Mouse (Mus musculus) cerebellum, adult 2 months (tissue): ENCODE data around the gene Ccdc162.
A peak's percentile ranks its signal among the peaks of the same experiment; 100 is the strongest.
"Not testable (repeated sequence)": the region's sequence is repeated elsewhere in the genome, so short reads cannot be mapped to it uniquely, and the experiment has no call there.

Experiments
- CTCF ChIP-seq: fragments of 200-500 bp; IDR thresholded peaks from 2 replicates; pipeline ENCODE4 v1.5.1; 2011; ENCODE audit warnings: low read depth, mild to moderate bottlenecking, control low read depth, low read length, moderate library complexity, borderline replicate concordance; ENCODE audit not compliant: insufficient read depth
- POLR2A ChIP-seq: fragments of 200-500 bp; IDR thresholded peaks from 2 replicates; pipeline ENCODE4 v1.6.1; 2011; ENCODE audit warnings: low read length, control low read depth, borderline replicate concordance; ENCODE audit not compliant: insufficient read depth

DNA sequence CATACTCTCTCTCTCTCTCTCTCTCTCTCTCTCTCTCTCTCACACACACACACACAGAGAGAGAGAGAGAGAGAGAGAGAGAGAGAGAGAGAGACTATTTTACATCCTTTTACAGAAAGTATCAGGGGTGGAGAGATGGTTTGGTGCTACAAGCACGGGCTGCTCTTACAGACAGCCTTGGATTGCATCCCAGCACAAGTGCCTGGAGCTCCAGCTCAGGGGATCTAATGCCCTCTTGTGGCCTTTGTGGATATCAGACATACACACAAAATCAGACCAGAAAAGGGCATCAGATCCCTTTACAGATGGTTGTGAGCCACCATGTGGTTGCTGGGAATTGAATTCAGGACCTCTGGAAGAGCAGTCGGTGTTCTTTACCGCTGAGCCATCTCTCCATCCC lies 211.0 kb downstream of the Ccdc162 start:
- peak; percentile 87 for TF ChIP-seq CTCF
- not testable (repeated sequence) for TF ChIP-seq POLR2A
